Mouse (Mus musculus) MEL (cell line): ENCODE measurements around the gene Spata32.
A peak's percentile ranks its signal among the peaks of the same experiment; 100 is the strongest.

Experiments used
- CHD2 ChIP-seq: IDR thresholded peaks from 2 replicates; pipeline ENCODE4 v1.6.1; 2011; ENCODE audit warnings: low read length, improper control_type of control experiment
- CTCF ChIP-seq, 3 experiments: IDR thresholded peaks in 2 of 3; conservative IDR thresholded peaks in 1 of 3; 2 replicates each; pipeline ENCODE4 v1.5.1; 2011 to 2012; ENCODE audit warnings: low read length in 3 of 3, low read depth in 2 of 3, mild to moderate bottlenecking in 2 of 3, improper control_type of control experiment in 1 of 3, inconsistent platforms in 1 of 3, mixed read lengths in 1 of 3, moderate library complexity in 1 of 3; ENCODE audit not compliant: control insufficient read depth in 1 of 3, insufficient read depth in 1 of 3, poor library complexity in 1 of 3, severe bottlenecking in 1 of 3
- EP300 ChIP-seq, 2 experiments: IDR thresholded peaks; 2 replicates each; pipeline ENCODE4 v1.6.1; 2011; ENCODE audit warnings: improper control_type of control experiment in 2 of 2, low read length in 2 of 2, low read depth in 1 of 2, mild to moderate bottlenecking in 1 of 2
- HCFC1 ChIP-seq: IDR thresholded peaks from 2 replicates; pipeline ENCODE4 v1.6.1; 2012; ENCODE audit warnings: low read depth, mild to moderate bottlenecking, inconsistent platforms, low read length, improper control_type of control experiment, moderate library complexity
- MAZ ChIP-seq: IDR thresholded peaks from 2 replicates; pipeline ENCODE4 v1.6.1; 2012; ENCODE audit warnings: low read depth, mild to moderate bottlenecking, inconsistent platforms, low read length, improper control_type of control experiment
- NELFE ChIP-seq: IDR thresholded peaks from 2 replicates; pipeline ENCODE4 v1.6.1; 2011; ENCODE audit warnings: low read depth, low read length, improper control_type of control experiment
- POLR2A ChIP-seq, 2 experiments: IDR thresholded peaks; 2 replicates each; pipeline ENCODE4 v1.6.1; 2011 to 2012; ENCODE audit warnings: low read length in 2 of 2, mild to moderate bottlenecking in 2 of 2, control low read depth in 1 of 2, improper control_type of control experiment in 1 of 2, low read depth in 1 of 2, moderate library complexity in 1 of 2; ENCODE audit not compliant: control insufficient read depth in 1 of 2, insufficient read depth in 1 of 2, poor library complexity in 1 of 2
- POLR2AphosphoS2 ChIP-seq: IDR thresholded peaks from 2 replicates; pipeline ENCODE4 v1.6.1; 2011; ENCODE audit warnings: low read length, improper control_type of control experiment
- POLR2AphosphoS5 ChIP-seq: IDR thresholded peaks from 2 replicates; pipeline ENCODE4 v1.6.1; 2012; ENCODE audit warnings: low read depth, borderline replicate concordance, mild to moderate bottlenecking, inconsistent platforms, low read length, moderate library complexity, mixed read lengths
- RAD21 ChIP-seq: IDR thresholded peaks from 2 replicates; pipeline ENCODE4 v1.6.1; 2011; ENCODE audit warnings: mild to moderate bottlenecking, low read depth, low read length, improper control_type of control experiment
- RCOR1 ChIP-seq: IDR thresholded peaks from 2 replicates; pipeline ENCODE4 v1.6.1; 2012; ENCODE audit warnings: low read depth, mild to moderate bottlenecking, inconsistent platforms, low read length, improper control_type of control experiment
- UBTF ChIP-seq: IDR thresholded peaks from 2 replicates; pipeline ENCODE4 v1.6.1; 2012; ENCODE audit warnings: low read depth, mild to moderate bottlenecking, inconsistent platforms, low read length, improper control_type of control experiment, moderate library complexity, borderline replicate concordance; ENCODE audit not compliant: insufficient read depth
- USF1 ChIP-seq: IDR thresholded peaks from 2 replicates; pipeline ENCODE4 v1.6.1; 2014; ENCODE audit warnings: low read depth, mild to moderate bottlenecking, inconsistent platforms, low read length, improper control_type of control experiment, moderate library complexity

DNA sequence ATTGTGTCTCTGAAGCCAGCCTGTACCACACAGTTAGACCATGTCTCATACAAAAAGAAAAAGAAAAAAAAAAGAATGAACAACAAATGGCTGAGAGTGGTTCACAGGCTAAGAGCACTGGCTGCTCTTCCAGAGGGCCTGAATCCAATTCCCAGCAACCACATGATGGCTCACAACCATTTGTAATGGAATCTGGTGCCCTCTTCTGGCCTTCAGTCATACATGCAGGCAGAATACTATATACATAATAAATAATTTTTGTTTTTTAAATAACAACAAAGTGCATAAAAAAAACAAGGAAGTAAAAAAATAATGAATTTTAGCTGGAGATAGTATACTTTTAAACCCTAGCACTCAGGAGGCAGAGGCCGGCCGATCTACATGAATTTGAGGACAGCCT is 11.4 kb upstream of the Spata32 start:
- TF ChIP-seq MAZ (no peak), POLR2A (IDR thresholded peaks at IDR 0.05; ENCODE audit: control insufficient read depth in 1 of 2, insufficient read depth in 1 of 2, low read depth in 1 of 2, low read length in 2 of 2, poor library complexity in 1 of 2) (no peak), RAD21 (peak; percentile 62), USF1 (no peak), CTCF (IDR thresholded peaks at IDR 0.05 in 2 of 3, conservative IDR thresholded peaks at IDR 0.05 in 1 of 3; ENCODE audit: control insufficient read depth in 1 of 3, insufficient read depth in 1 of 3, low read depth in 2 of 3, low read length in 3 of 3, poor library complexity in 1 of 3, severe bottlenecking in 1 of 3) (peak; percentile 9 to 60 (median 33); a peak in 3 of 6 replicates), POLR2AphosphoS5 (no peak), CHD2 (no peak), NELFE (no peak), POLR2AphosphoS2 (no peak), HCFC1 (no peak), EP300 (IDR thresholded peaks at IDR 0.05; ENCODE audit: low read depth in 1 of 2, low read length in 2 of 2) (no peak), RCOR1 (no peak), UBTF (no peak)
